Mouse (Mus musculus) MEL (cell line): ENCODE measurements around the gene Cby3. TPM values are rescaled to one million over a fixed set of nuclear protein-coding genes. Genes with fewer than 3 reads are reported as not detected.

Experiments
- DNase-seq: peaks from one replicate; pipeline ENCODE4 v3.0.0; 2011; ENCODE audit warnings: low read depth, low spot score
- H3K27ac ChIP-seq: 2 replicates; pipeline ENCODE4 v1.5.1; 2012; ENCODE audit warnings: low read depth, mild to moderate bottlenecking, control low read depth, low read length, moderate library complexity; ENCODE audit not compliant: control insufficient read depth
- H3K27me3 ChIP-seq, 2 experiments: fragments of 150-350 bp in 1 of 2; sonication (generic) in 1 of 2; 2 replicates each; pipeline ENCODE4 v1.6.1; 2012; ENCODE audit warnings: low read length in 2 of 2, mild to moderate bottlenecking in 2 of 2, improper control_type of control experiment in 1 of 2, moderate library complexity in 1 of 2; ENCODE audit not compliant: insufficient read depth in 2 of 2, control insufficient read depth in 1 of 2
- H3K36me3 ChIP-seq, 2 experiments: 2 replicates each; pipeline ENCODE4 v1.6.1; 2012 to 2014; ENCODE audit warnings: low read length in 2 of 2, improper control_type of control experiment in 1 of 2, inconsistent platforms in 1 of 2, mild to moderate bottlenecking in 1 of 2; ENCODE audit not compliant: insufficient read depth in 2 of 2, control insufficient read depth in 1 of 2
- H3K4me1 ChIP-seq, 2 experiments: fragments of 150-350 bp in 1 of 2; sonication (generic) in 1 of 2; 2 replicates each; pipeline ENCODE4 v1.6.1; 2012; ENCODE audit warnings: low read length in 2 of 2, improper control_type of control experiment in 1 of 2, mild to moderate bottlenecking in 1 of 2; ENCODE audit not compliant: insufficient read depth in 2 of 2, control insufficient read depth in 1 of 2
- H3K4me3 ChIP-seq, 2 experiments: fragments of 150-350 bp in 1 of 2; sonication (generic) in 1 of 2; 2 replicates each; pipeline ENCODE4 v1.5.1; 2012; ENCODE audit warnings: low read depth in 2 of 2, low read length in 2 of 2, mild to moderate bottlenecking in 2 of 2, moderate library complexity in 2 of 2, control low read depth in 1 of 2, improper control_type of control experiment in 1 of 2; ENCODE audit not compliant: control insufficient read depth in 1 of 2, insufficient read depth in 1 of 2
- H3K79me2 ChIP-seq: 2 replicates; pipeline ENCODE4 v1.6.1; 2012; ENCODE audit warnings: mild to moderate bottlenecking, low read length, moderate library complexity; ENCODE audit not compliant: control insufficient read depth, poor library complexity, insufficient read depth
- H3K9ac ChIP-seq: 2 replicates; pipeline ENCODE4 v1.6.1; 2012; ENCODE audit warnings: low read depth, mild to moderate bottlenecking, control low read depth, low read length, moderate library complexity; ENCODE audit not compliant: control insufficient read depth, poor library complexity, severe bottlenecking
- H3K9me3 ChIP-seq: fragments of 150-350 bp; sonication (generic); replicated peaks from 2 replicates; pipeline ENCODE4 v1.6.1; 2012; ENCODE audit warnings: mild to moderate bottlenecking, low read length, improper control_type of control experiment, moderate library complexity; ENCODE audit not compliant: insufficient read depth
- BHLHE40 ChIP-seq: IDR thresholded peaks from 2 replicates; pipeline ENCODE4 v1.6.1; 2012; ENCODE audit warnings: low read depth, mild to moderate bottlenecking, inconsistent platforms, low read length, improper control_type of control experiment, borderline replicate concordance
- CHD1 ChIP-seq: IDR thresholded peaks from 2 replicates; pipeline ENCODE4 v1.6.1; 2012; ENCODE audit warnings: low read depth, mild to moderate bottlenecking, inconsistent platforms, low read length, improper control_type of control experiment
- CHD2 ChIP-seq: IDR thresholded peaks from 2 replicates; pipeline ENCODE4 v1.6.1; 2011; ENCODE audit warnings: low read length, improper control_type of control experiment
- CTCF ChIP-seq, 3 experiments: IDR thresholded peaks in 2 of 3; conservative IDR thresholded peaks in 1 of 3; 2 replicates each; pipeline ENCODE4 v1.5.1; 2011 to 2012; ENCODE audit warnings: low read length in 3 of 3, low read depth in 2 of 3, mild to moderate bottlenecking in 2 of 3, improper control_type of control experiment in 1 of 3, inconsistent platforms in 1 of 3, mixed read lengths in 1 of 3, moderate library complexity in 1 of 3; ENCODE audit not compliant: control insufficient read depth in 1 of 3, insufficient read depth in 1 of 3, poor library complexity in 1 of 3, severe bottlenecking in 1 of 3
- E2F4 ChIP-seq: IDR thresholded peaks from 2 replicates; pipeline ENCODE4 v1.6.1; 2011; ENCODE audit warnings: low read depth, low read length, improper control_type of control experiment, borderline replicate concordance
- ELF1 ChIP-seq: IDR thresholded peaks from 2 replicates; pipeline ENCODE4 v1.6.1; 2014; ENCODE audit warnings: low read depth, mild to moderate bottlenecking, inconsistent platforms, low read length, improper control_type of control experiment, moderate library complexity
- EP300 ChIP-seq, 2 experiments: IDR thresholded peaks; 2 replicates each; pipeline ENCODE4 v1.6.1; 2011; ENCODE audit warnings: improper control_type of control experiment in 2 of 2, low read length in 2 of 2, low read depth in 1 of 2, mild to moderate bottlenecking in 1 of 2
- ETS1 ChIP-seq: IDR thresholded peaks from 2 replicates; pipeline ENCODE4 v1.6.1; 2012; ENCODE audit warnings: low read depth, mild to moderate bottlenecking, inconsistent platforms, low read length, improper control_type of control experiment, moderate library complexity
- GATA1 ChIP-seq: IDR thresholded peaks from 2 replicates; pipeline ENCODE4 v1.6.1; 2011; ENCODE audit warnings: low read depth, low read length, improper control_type of control experiment
- HCFC1 ChIP-seq: IDR thresholded peaks from 2 replicates; pipeline ENCODE4 v1.6.1; 2012; ENCODE audit warnings: low read depth, mild to moderate bottlenecking, inconsistent platforms, low read length, improper control_type of control experiment, moderate library complexity
- JUND ChIP-seq: IDR thresholded peaks from 2 replicates; pipeline ENCODE4 v1.6.1; 2011; ENCODE audit warnings: low read depth, mild to moderate bottlenecking, improper control_type of control experiment, low read length
- KAT2A ChIP-seq: conservative IDR thresholded peaks from 2 replicates; pipeline ENCODE4 v1.6.1; 2012; ENCODE audit warnings: low read depth, low read length, improper control_type of control experiment, inconsistent platforms
- MEF2A ChIP-seq: IDR thresholded peaks from 2 replicates; pipeline ENCODE4 v1.6.1; 2014; ENCODE audit warnings: low read depth, mild to moderate bottlenecking, inconsistent platforms, low read length, improper control_type of control experiment; ENCODE audit not compliant: poor library complexity, insufficient replicate concordance, severe bottlenecking; ENCODE audit errors: extremely low read depth
- MYB ChIP-seq: IDR thresholded peaks from 2 replicates; pipeline ENCODE4 v1.6.1; 2011; ENCODE audit warnings: mild to moderate bottlenecking, low read depth, low read length, improper control_type of control experiment
- NELFE ChIP-seq: IDR thresholded peaks from 2 replicates; pipeline ENCODE4 v1.6.1; 2011; ENCODE audit warnings: low read depth, low read length, improper control_type of control experiment
- NRF1 ChIP-seq: IDR thresholded peaks from 2 replicates; pipeline ENCODE4 v1.6.1; 2014; ENCODE audit warnings: low read depth, mild to moderate bottlenecking, inconsistent platforms, low read length, improper control_type of control experiment, moderate library complexity; ENCODE audit not compliant: poor library complexity, insufficient read depth, severe bottlenecking
- POLR2A ChIP-seq, 2 experiments: IDR thresholded peaks; 2 replicates each; pipeline ENCODE4 v1.6.1; 2011 to 2012; ENCODE audit warnings: low read length in 2 of 2, mild to moderate bottlenecking in 2 of 2, control low read depth in 1 of 2, improper control_type of control experiment in 1 of 2, low read depth in 1 of 2, moderate library complexity in 1 of 2; ENCODE audit not compliant: control insufficient read depth in 1 of 2, insufficient read depth in 1 of 2, poor library complexity in 1 of 2
- POLR2AphosphoS2 ChIP-seq: IDR thresholded peaks from 2 replicates; pipeline ENCODE4 v1.6.1; 2011; ENCODE audit warnings: low read length, improper control_type of control experiment
- POLR2AphosphoS5 ChIP-seq: IDR thresholded peaks from 2 replicates; pipeline ENCODE4 v1.6.1; 2012; ENCODE audit warnings: low read depth, borderline replicate concordance, mild to moderate bottlenecking, inconsistent platforms, low read length, moderate library complexity, mixed read lengths
- RAD21 ChIP-seq: IDR thresholded peaks from 2 replicates; pipeline ENCODE4 v1.6.1; 2011; ENCODE audit warnings: mild to moderate bottlenecking, low read depth, low read length, improper control_type of control experiment
- SIN3A ChIP-seq: IDR thresholded peaks from 2 replicates; pipeline ENCODE4 v1.6.1; 2012; ENCODE audit warnings: low read length, improper control_type of control experiment, inconsistent platforms
- SMC3 ChIP-seq: IDR thresholded peaks from 2 replicates; pipeline ENCODE4 v1.6.1; 2011; ENCODE audit warnings: low read depth, low read length, improper control_type of control experiment
- TCF12 ChIP-seq: IDR thresholded peaks from 2 replicates; pipeline ENCODE4 v1.6.1; 2014; ENCODE audit warnings: low read depth, mild to moderate bottlenecking, inconsistent platforms, low read length, improper control_type of control experiment, moderate library complexity
- UBTF ChIP-seq: IDR thresholded peaks from 2 replicates; pipeline ENCODE4 v1.6.1; 2012; ENCODE audit warnings: low read depth, mild to moderate bottlenecking, inconsistent platforms, low read length, improper control_type of control experiment, moderate library complexity, borderline replicate concordance; ENCODE audit not compliant: insufficient read depth
- USF1 ChIP-seq: IDR thresholded peaks from 2 replicates; pipeline ENCODE4 v1.6.1; 2014; ENCODE audit warnings: low read depth, mild to moderate bottlenecking, inconsistent platforms, low read length, improper control_type of control experiment, moderate library complexity
- USF2 ChIP-seq, 2 experiments: IDR thresholded peaks; 2 replicates each; pipeline ENCODE4 v1.6.1; 2011 to 2012; ENCODE audit warnings: improper control_type of control experiment in 2 of 2, low read length in 2 of 2, borderline replicate concordance in 1 of 2, inconsistent platforms in 1 of 2, low read depth in 1 of 2, mild to moderate bottlenecking in 1 of 2; ENCODE audit not compliant: insufficient read depth in 1 of 2
- ZC3H11A ChIP-seq: IDR thresholded peaks from 2 replicates; pipeline ENCODE4 v1.6.1; 2012; ENCODE audit warnings: low read depth, mild to moderate bottlenecking, inconsistent platforms, low read length, improper control_type of control experiment
- ZMIZ1 ChIP-seq: IDR thresholded peaks from 2 replicates; pipeline ENCODE4 v1.6.1; 2012; ENCODE audit warnings: low read depth, mild to moderate bottlenecking, inconsistent platforms, low read length, improper control_type of control experiment, moderate library complexity
- ZNF384 ChIP-seq: IDR thresholded peaks from 2 replicates; pipeline ENCODE4 v1.6.1; 2012; ENCODE audit warnings: low read depth, mild to moderate bottlenecking, inconsistent platforms, low read length, improper control_type of control experiment
- polyA plus RNA-seq, 2 experiments: library from polyadenylated mRNA; stranded (reverse) in 1 of 2; unstranded in 1 of 2; fragments of >175 nt in 1 of 2; fragments of >200 nt in 1 of 2; gene quantifications; 2 replicates each; pipeline versions ENCODE4 v1.2.1 to v1.2.4; 2012; ENCODE audit warnings: low replicate concordance in 2 of 2, low read depth in 1 of 2; ENCODE audit not compliant: insufficient read length in 2 of 2, insufficient read depth in 1 of 2, missing spikeins in 1 of 2
- total RNA-seq: library from RNA; depleted of rRNA; stranded (reverse); fragments of 300-350 nt; gene quantifications from 2 replicates; pipeline ENCODE4 v1.2.3, GENCODE M21; 2012

The Cby3 gene
- total and polyA plus RNA-seq, 3 experiments = 0.23 to 0.31 TPM; not detected in 1

DNA sequence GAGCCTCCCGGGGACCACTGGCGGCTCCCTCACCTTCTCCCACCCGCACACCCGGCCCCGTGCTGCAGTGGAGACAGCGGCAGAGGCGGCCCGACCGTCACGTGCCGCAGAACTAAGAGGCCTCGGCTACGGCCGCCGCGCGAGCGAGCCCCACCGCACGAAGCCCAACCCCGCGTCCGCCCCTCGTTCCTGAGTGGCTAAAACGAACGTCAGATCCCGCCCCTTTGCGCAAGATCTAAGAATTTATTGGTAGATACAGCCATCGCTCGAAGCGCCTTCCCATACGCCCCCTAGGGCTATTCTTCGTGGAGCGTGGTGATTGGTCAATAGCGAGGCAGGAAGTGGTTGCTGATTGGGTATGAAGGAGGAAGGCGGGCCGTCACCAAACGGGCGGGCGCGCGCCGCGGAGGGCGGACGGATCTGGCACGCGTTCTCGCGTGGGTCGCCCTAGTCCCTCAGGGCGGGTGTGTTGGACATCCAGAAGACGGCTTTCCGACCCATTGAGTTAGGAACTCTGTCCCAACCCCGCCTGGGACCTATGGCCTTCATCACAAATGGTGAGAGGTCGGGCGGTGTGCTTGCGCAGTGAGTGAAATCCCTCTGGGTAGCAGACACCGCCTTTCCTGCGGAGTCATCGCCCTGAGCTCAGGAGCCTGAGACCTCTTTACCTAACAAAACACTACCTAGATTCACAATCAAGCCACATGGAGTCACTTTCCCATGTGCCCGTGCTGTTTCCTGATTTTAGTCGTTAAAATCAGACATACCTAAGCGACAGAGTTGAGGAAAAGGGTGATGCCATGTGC is 28.6 kb upstream of the Cby3 start, which contains the start of gene Canx (continued):
- TF ChIP-seq USF2 (IDR thresholded peaks at IDR 0.05; ENCODE audit: borderline replicate concordance in 1 of 2, insufficient read depth in 1 of 2, low read depth in 1 of 2, low read length in 2 of 2) (peak in 1 of 2 experiments; percentile 69; a peak in 1 of 4 replicates), ZMIZ1 (peak; percentile 92), NELFE (peak; percentile 97), BHLHE40 (peak; percentile 98), ELF1 (peak; percentile 98), TCF12 (peak; percentile 80), POLR2AphosphoS2 (peak; percentile 98), KAT2A (peak; percentile 59), USF1 (peak; percentile 96), EP300 (IDR thresholded peaks at IDR 0.05; ENCODE audit: low read depth in 1 of 2, low read length in 2 of 2) (peak in 1 of 2 experiments; percentile 15; a peak in 2 of 4 replicates)

DNA sequence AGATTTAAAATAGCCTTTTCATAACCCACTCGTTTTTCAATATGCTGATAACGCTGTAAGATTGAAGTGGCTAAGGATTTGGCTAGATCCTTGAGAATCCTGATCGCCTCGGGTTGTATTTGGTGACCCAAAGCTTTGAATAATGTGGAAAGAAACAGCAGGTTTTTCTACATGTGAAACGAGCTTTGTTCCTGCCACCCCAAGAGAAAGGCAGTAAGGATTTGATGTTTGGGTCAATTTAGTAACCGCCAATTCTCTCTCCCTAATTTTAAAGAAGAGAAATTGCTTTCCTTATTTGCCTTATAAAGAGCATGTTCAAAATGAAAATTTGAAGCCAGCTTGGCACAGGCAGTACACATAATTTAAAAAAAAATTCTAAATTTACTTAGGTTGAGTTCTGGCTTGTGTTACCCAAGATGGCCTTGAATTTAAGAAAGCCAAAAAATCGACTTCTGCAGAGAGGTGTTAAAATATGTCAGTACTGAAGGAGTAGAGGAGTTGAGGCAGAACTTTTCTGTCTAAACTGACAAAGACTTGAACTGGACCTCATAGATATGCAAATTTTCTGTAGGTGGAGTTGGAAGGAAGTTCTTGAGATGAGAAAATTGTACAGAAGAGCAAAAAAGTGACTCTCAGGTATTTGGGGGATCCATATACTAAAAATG is 27.8 kb upstream of the Cby3 start:
- H3K27me3 ChIP-seq = no peaks in the 10 kb centered on the region
- H3K9ac ChIP-seq = peak overlapping the region; percentile 84
- H3K4me3 ChIP-seq = peak overlapping the region; percentile 74 to 77
- H3K4me1 ChIP-seq = peaks cover 21 to 22% of the 10 kb centered on the region in 2 experiments
- H3K9me3 ChIP-seq = no peaks in the 10 kb centered on the region
- peak overlapping the region; percentile 84 for H3K27ac ChIP-seq
- peak; percentile 76 for DNase-seq
- H3K36me3 ChIP-seq = peaks cover 14 to 55% of the 10 kb centered on the region in 2 experiments; a peak in 3 of 4 replicates
- H3K79me2 ChIP-seq = peaks cover 45% of the 10 kb centered on the region
- TF ChIP-seq TCF12 = no peak; the same call in 1 of the 2 replicates
- TF ChIP-seq SMC3 = no peak
- TF ChIP-seq MEF2A = no peak
- peak; percentile 35; the same call in 1 of the 2 replicates for TF ChIP-seq JUND
- no peak for TF ChIP-seq RAD21
- TF ChIP-seq KAT2A = no peak
- TF ChIP-seq ZMIZ1 = peak; percentile 81
- TF ChIP-seq UBTF = no peak
- TF ChIP-seq ELF1 = no peak
- TF ChIP-seq POLR2A (IDR thresholded peaks at IDR 0.05; ENCODE audit: control insufficient read depth in 1 of 2, insufficient read depth in 1 of 2, low read depth in 1 of 2, low read length in 2 of 2, poor library complexity in 1 of 2) = no peak; a peak in 1 of 4 replicates
- no peak for TF ChIP-seq POLR2AphosphoS5
- TF ChIP-seq E2F4 = no peak
- TF ChIP-seq POLR2AphosphoS2 = 0 out of 2 replicates have a peak, but pooled peaks have one; percentile 39
- TF ChIP-seq MYB = no peak
- no peak for TF ChIP-seq NRF1
- TF ChIP-seq CHD1 = peak; percentile 92; the same call in 1 of the 2 replicates
- TF ChIP-seq CHD2 = no peak
- no peak for TF ChIP-seq ETS1
- TF ChIP-seq EP300 (IDR thresholded peaks at IDR 0.05; ENCODE audit: low read depth in 1 of 2, low read length in 2 of 2) = peak; percentile 24 to 25; a peak in 2 of 4 replicates
- peak; percentile 30; the same call in 1 of the 2 replicates for TF ChIP-seq SIN3A
- no peak for TF ChIP-seq HCFC1
- TF ChIP-seq GATA1 = 0 out of 2 replicates have a peak, but pooled peaks have one; percentile 34
- peak; percentile 66 for TF ChIP-seq NELFE
- no peak for TF ChIP-seq ZC3H11A
- no peak for TF ChIP-seq USF1
- TF ChIP-seq ZNF384 = no peak
- no peak for TF ChIP-seq CTCF (IDR thresholded peaks at IDR 0.05 in 2 of 3, conservative IDR thresholded peaks at IDR 0.05 in 1 of 3; ENCODE audit: control insufficient read depth in 1 of 3, insufficient read depth in 1 of 3, low read depth in 2 of 3, low read length in 3 of 3, poor library complexity in 1 of 3, severe bottlenecking in 1 of 3)
